Mouse (Mus musculus): Measurements from ENCODE around the gene Ednrb.

DNA sequence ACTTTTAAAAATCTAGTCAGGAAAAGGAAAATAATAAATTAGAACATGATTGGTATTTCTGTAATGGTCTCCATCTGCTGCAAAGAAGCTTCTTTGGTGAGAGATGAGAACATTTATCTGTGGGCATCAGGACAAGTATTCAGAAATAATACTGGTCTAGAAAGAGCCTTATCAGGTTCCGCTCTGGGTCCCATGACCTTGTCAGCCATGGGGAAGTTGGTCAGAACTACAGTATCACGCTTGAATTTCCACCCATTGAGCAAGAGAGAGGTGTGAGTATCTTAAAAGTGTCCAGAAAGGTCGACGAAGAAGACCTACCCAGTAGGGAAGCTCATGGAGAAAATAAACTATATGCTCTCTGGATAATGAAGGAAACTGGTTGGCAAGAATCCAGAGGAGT, 46.6 kb upstream of the Ednrb start:
- TF ChIP-seq POLR2A (IDR thresholded peaks at IDR 0.05; ENCODE audit: low read depth, low read length) (no peak), CTCF (IDR thresholded peaks at IDR 0.05; ENCODE audit: borderline replicate concordance, insufficient read depth, low read length) (no peak)
